Mouse (Mus musculus): ENCODE measurements around the gene Kctd17.

Kctd17 gene

DNA sequence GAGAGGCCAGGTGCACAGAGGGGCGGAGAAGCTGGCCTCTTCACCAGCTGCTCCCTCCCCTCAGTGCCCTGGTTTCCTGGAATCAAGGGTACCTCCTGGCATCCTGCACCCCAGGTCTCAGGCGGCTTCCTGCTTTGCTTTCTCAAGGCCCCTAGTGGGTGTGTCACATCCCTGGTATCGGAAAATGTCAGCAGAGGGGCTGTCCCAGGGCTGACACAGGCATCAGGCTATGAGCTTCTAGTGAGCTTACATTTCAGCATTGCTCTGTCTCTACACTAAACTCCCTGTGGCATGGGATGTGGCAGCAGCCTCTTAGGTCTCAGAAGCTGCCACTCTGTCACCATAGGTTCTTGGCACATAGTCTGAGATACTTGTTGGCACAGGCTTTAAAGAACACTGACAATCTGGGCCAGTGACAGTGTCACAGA is 47.3 kb downstream of the Kctd17 start:
- Histone ChIP-seq H3K36me3 (ENCODE audit: control insufficient read depth, insufficient read depth, low read length, poor library complexity, severe bottlenecking) (no peaks in the 10 kb centered on the region), H3K27me3 (ENCODE audit: control insufficient read depth, insufficient read depth, low read length, poor library complexity, severe bottlenecking) (no peaks in the 10 kb centered on the region)
- peak; percentile 50 for DNase-seq (ENCODE audit: low read depth, low spot score)

DNA sequence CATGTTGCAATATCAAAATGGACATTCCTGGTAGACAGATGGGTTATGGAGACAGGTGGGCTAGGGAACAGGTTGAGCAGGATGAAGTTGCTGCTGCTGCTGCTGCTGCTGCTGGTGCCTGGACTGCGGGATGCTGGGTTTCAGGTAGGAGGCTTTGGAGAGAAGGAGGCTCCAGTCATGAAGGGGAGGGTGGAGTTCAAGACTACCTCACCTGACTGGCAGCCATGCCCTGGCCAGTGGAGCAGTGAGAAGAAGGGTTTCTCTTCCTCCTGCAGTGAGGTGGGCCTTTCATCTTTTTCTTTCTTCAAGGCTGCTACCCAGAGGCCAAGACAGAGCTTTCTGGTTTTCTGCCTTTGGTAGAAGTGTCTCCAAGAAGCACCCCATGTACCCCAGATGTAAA is 48.5 kb downstream of the Kctd17 start:
- Histone ChIP-seq H3K36me3 (ENCODE audit: control insufficient read depth, insufficient read depth, low read length, poor library complexity, severe bottlenecking) (no peaks in the 10 kb centered on the region), H3K27me3 (ENCODE audit: control insufficient read depth, insufficient read depth, low read length, poor library complexity, severe bottlenecking) (no peaks in the 10 kb centered on the region)
- peak; percentile 41 for DNase-seq (ENCODE audit: low read depth, low spot score)

DNA sequence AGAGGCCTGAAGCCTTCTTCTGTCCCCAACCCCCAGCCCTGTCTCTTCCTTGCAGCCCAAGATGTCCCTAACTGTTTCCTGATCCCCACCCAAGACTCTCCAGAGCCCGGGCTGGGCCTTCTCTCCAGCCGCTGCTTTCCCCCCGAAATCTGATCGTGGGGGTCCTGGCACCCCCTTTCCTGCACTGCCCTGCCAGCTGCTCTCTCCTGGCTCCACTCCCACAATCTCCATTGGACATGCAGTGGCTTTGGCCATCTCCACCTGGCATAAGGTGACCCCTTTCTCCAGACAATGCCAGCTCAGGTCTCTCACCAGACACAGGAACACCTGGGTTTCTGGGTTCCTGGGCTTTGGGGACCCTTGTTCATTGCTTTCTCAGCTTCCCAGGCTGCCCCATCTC is 49.7 kb downstream of the Kctd17 start:
- no peak for DNase-seq (ENCODE audit: low read depth, low spot score)
- no peaks in the 10 kb centered on the region for H3K36me3 ChIP-seq (ENCODE audit: control insufficient read depth, insufficient read depth, low read length, poor library complexity, severe bottlenecking)
- no peaks in the 10 kb centered on the region for H3K27me3 ChIP-seq (ENCODE audit: control insufficient read depth, insufficient read depth, low read length, poor library complexity, severe bottlenecking)

DNA sequence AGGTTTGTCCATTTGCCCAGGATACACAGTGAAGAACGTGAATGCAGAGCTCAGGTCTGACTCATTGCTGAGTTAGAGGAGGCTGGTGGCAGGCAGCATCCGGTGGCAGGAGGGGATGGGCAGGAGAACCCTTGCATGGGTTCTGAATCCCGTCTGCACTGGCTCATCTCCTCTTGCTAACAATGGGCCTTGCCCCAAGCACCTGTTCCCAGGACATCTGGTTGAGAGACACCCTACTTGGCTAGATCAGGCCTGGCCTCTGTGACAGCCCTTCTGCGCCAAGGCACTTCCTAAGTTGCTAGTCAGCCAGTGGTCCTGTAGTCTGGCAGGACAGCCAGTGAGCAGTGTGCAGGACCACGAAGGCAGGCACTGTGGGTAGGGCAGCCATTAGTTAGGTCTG is 51.1 kb downstream of the Kctd17 start:
- no peaks in the 10 kb centered on the region for H3K36me3 ChIP-seq (ENCODE audit: control insufficient read depth, insufficient read depth, low read length, poor library complexity, severe bottlenecking)
- no peaks in the 10 kb centered on the region for H3K27me3 ChIP-seq (ENCODE audit: control insufficient read depth, insufficient read depth, low read length, poor library complexity, severe bottlenecking)
- no peak for DNase-seq (ENCODE audit: low read depth, low spot score)

DNA sequence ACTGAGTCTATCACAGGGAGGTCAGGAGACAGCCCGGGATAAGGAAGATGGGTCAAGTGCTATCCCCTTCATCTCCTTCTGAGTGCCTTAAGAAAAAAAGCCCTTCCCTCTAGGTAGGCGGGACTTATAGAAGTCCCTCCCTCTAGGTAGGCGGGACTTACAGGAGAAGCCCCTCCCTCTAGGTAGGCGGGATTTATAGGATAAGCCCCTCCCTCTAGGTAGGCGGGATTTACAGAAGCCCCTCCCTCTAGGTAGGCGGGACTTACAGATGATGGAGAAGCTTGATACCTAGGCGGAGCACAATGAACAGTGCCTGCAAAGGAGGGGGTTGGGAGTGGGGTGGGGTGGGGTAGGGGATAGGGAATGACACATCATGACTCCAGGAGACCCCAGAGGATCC is 51.7 kb downstream of the Kctd17 start:
- Histone ChIP-seq H3K27me3 (ENCODE audit: control insufficient read depth, insufficient read depth, low read length, poor library complexity, severe bottlenecking) (no peaks in the 10 kb centered on the region), H3K36me3 (ENCODE audit: control insufficient read depth, insufficient read depth, low read length, poor library complexity, severe bottlenecking) (no peaks in the 10 kb centered on the region)
- DNase-seq (ENCODE audit: low read depth, low spot score): peak; percentile 10

DNA sequence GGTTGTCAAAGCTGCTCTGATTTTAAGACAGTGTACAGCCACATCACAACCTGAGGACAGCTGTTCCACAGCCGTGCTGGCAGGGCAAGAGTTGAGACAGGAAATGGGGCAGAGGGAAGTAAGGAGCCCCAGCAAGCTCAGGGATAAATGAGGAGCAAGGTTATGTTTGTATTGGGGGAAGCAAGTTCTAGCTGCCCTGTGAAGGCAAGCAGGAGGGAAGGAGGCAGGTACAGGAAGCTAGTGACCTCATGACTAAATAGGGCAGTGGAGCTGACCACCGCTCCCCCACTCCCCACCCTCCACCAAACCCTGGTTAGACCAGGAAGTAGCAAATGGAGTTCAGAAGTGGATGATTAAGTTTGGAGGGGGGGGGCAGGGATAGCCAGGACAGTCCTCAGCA is 52.6 kb downstream of the Kctd17 start:
- DNase-seq (ENCODE audit: low read depth, low spot score): no peak
- Histone ChIP-seq H3K36me3 (ENCODE audit: control insufficient read depth, insufficient read depth, low read length, poor library complexity, severe bottlenecking) (no peaks in the 10 kb centered on the region), H3K27me3 (ENCODE audit: control insufficient read depth, insufficient read depth, low read length, poor library complexity, severe bottlenecking) (no peaks in the 10 kb centered on the region)

DNA sequence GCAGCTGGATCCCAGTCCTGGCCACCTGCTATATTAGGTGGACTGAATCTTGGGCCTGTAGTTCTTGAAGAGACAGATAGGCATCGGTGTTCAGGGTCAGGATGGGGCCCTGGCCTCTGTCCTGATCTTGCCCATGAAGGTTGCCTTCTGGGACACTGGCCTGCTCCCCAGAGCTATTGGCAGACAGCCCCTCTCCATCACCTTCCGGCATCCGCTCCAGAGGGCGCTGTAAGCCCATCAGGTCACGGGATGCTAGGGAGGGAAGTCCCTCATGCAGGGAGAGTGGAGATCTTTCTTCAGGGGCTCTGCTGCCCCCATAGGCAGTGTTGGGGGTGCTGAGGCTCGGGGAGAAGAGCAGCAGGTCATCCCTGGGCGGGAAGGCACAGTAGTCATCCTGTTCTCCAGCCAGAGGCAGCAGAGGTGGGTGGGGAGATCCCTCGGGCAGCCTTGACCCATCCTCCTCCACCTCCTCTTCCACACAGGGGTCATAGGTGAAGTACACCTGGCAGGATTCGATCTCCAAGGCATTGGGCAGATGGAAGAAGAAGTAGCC is 53.2 kb downstream of the Kctd17 start:
- no peaks in the 10 kb centered on the region for H3K27me3 ChIP-seq (ENCODE audit: control insufficient read depth, insufficient read depth, low read length, poor library complexity, severe bottlenecking)
- no peak for DNase-seq (ENCODE audit: low read depth, low spot score)
- no peaks in the 10 kb centered on the region for H3K36me3 ChIP-seq (ENCODE audit: control insufficient read depth, insufficient read depth, low read length, poor library complexity, severe bottlenecking)

DNA sequence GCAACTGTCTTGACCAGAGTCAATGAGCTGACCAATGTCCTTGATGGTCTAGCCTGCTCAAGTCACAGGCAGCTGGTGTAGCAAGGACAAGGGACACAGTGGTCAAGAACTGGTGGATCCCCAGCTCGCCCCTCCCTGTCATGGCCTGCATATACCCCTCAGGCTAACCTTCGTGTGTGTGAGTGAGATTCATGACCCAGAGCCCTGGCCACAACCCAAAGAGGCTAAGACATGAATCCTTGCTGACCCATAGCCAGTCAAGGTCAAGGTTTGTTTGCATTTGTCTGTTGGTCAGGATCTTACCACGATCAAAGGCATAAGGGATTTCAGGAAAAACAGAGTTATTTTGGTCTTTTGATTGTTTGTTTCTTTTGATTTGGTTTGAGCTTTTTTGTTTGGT is 54.2 kb downstream of the Kctd17 start:
- Histone ChIP-seq H3K27me3 (ENCODE audit: control insufficient read depth, insufficient read depth, low read length, poor library complexity, severe bottlenecking) (no peaks in the 10 kb centered on the region), H3K36me3 (ENCODE audit: control insufficient read depth, insufficient read depth, low read length, poor library complexity, severe bottlenecking) (no peaks in the 10 kb centered on the region)
- no peak for DNase-seq (ENCODE audit: low read depth, low spot score)

DNA sequence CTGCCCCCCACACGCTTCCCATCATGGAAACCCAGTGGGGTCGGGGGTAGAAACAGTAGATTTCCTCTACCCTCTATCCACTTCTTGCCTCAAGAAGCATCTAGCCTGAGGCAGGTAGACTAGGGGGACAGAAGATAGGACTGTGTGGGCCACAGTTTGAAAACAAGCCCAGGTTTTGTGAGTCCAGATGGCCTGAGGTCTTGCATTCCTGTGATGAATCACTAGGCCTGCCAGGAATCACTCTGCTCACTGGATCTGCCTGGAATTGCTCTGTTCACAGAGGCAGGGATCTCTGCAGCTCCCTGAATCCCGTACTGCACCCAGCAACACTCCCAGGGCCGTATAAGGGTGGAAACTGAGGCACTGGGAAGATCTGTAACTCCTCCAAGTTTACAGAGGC is 54.9 kb downstream of the Kctd17 start:
- DNase-seq (ENCODE audit: low read depth, low spot score): no peak
- no peaks in the 10 kb centered on the region for H3K36me3 ChIP-seq (ENCODE audit: control insufficient read depth, insufficient read depth, low read length, poor library complexity, severe bottlenecking)
- no peaks in the 10 kb centered on the region for H3K27me3 ChIP-seq (ENCODE audit: control insufficient read depth, insufficient read depth, low read length, poor library complexity, severe bottlenecking)

DNA sequence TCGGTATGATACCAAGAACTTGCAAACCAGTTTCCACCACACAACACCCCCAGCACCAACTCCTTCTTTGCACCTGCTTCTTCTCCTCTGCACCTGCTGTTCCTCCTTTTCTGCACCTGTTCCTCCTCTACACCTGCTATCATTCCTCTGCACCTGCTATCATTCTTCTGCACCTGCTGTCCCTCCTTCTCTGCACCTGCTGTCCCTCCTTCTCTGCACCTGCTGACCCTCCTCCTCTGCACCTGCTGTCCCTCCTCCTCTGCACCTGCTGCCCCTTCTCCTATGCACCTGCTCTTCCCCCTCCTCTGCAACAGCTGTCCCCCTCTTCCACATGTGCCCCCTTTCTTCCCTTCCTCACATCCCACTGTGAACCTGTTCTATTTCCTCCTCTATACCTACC is 58.2 kb downstream of the Kctd17 start:
- no peaks in the 10 kb centered on the region for H3K27me3 ChIP-seq (ENCODE audit: control insufficient read depth, insufficient read depth, low read length, poor library complexity, severe bottlenecking)
- DNase-seq (ENCODE audit: low read depth, low spot score): no peak
- no peaks in the 10 kb centered on the region for H3K36me3 ChIP-seq (ENCODE audit: control insufficient read depth, insufficient read depth, low read length, poor library complexity, severe bottlenecking)

DNA sequence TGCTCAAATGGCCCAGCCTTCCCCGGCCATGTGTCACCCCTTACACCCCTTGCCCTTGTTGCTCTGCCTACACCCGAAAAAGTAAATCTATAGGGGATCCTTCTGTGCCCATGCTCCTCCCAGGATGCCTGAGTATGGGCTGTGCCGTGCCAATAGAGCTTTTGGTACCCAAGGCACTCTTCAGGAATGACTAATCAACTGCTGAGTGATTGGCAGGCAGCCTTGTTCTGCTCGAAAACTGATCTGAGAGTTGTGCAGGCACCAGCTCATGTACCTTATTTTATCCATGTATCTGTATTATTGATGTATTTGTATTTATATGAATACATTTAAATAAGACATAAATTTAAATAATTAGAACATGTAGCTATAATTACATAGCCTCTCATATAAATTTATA is 58.7 kb downstream of the Kctd17 start:
- H3K36me3 ChIP-seq (ENCODE audit: control insufficient read depth, insufficient read depth, low read length, poor library complexity, severe bottlenecking): no peaks in the 10 kb centered on the region
- DNase-seq (ENCODE audit: low read depth, low spot score): no peak
- no peaks in the 10 kb centered on the region for H3K27me3 ChIP-seq (ENCODE audit: control insufficient read depth, insufficient read depth, low read length, poor library complexity, severe bottlenecking)
